Mouse (Mus musculus) intestine, postnatal 0 days (tissue): ENCODE measurements around the gene Otud7b. TPM values are rescaled to one million over a fixed set of nuclear protein-coding genes. Genes with fewer than 3 reads are reported as not detected.
A peak's percentile ranks its signal among the peaks of the same experiment; 100 is the strongest.

Experiments used
- ATAC-seq: fragments of 200-750 bp; cut with Nextera tagmentation; 2 replicates; pipeline ENCODE4 v1.8.0; 2017; ENCODE audit warnings: mild to moderate bottlenecking, moderate TSS enrichment, moderate library complexity
- H3K27ac ChIP-seq: fragments of 300-500 bp; sonication (generic); 2 replicates; pipeline ENCODE4 v1.5.1; 2014; ENCODE audit warnings: mild to moderate bottlenecking, low read depth, low read length, moderate library complexity
- H3K27me3 ChIP-seq: fragments of 300-500 bp; sonication (generic); replicated peaks from 2 replicates; pipeline ENCODE4 v1.6.1; 2014; ENCODE audit warnings: low read length, mixed read lengths; ENCODE audit not compliant: control insufficient read depth, insufficient read depth
- H3K36me3 ChIP-seq: fragments of 300-500 bp; sonication (generic); 2 replicates; pipeline ENCODE4 v1.6.1; 2014; ENCODE audit warnings: mild to moderate bottlenecking, moderate library complexity; ENCODE audit not compliant: control insufficient read depth, insufficient read depth
- H3K4me1 ChIP-seq: fragments of 300-500 bp; sonication (generic); replicated peaks from 2 replicates; pipeline ENCODE4 v1.6.1; 2014; ENCODE audit warnings: antibody characterized with exemption, low read length, mixed read lengths; ENCODE audit not compliant: control insufficient read depth, insufficient read depth
- H3K4me2 ChIP-seq: fragments of 300-500 bp; sonication (generic); replicated peaks from 2 replicates; pipeline ENCODE4 v1.6.1; 2014; ENCODE audit warnings: low read depth, mild to moderate bottlenecking, moderate library complexity
- H3K4me3 ChIP-seq: fragments of 300-500 bp; sonication (generic); 2 replicates; pipeline ENCODE4 v1.5.1; 2014; ENCODE audit warnings: low read depth, low read length
- H3K9ac ChIP-seq: fragments of 300-500 bp; sonication (generic); 2 replicates; pipeline ENCODE4 v1.6.1; 2014; ENCODE audit warnings: mild to moderate bottlenecking, low read depth, low read length
- H3K9me3 ChIP-seq: fragments of 300-500 bp; sonication (generic); 2 replicates; pipeline ENCODE4 v1.6.1; 2016; ENCODE audit warnings: mixed run types; ENCODE audit not compliant: control insufficient read depth
- CTCF ChIP-seq: sonication (generic); IDR thresholded peaks from 2 replicates; pipeline ENCODE4 v1.5.1; 2016; ENCODE audit warnings: low read depth, mild to moderate bottlenecking, control low read depth, antibody characterized with exemption, moderate library complexity
- WGBS: fragments of 180-500 bp; shearing (Covaris S2); extraction: QIAGEN DNeasy Blood & Tissue Kit; methylation state at CpG from one replicate; pipeline ENCODE4 v1.1.7; 2014; 5-methylcytosine and 5-hydroxymethylcytosine counted together
- polyA plus RNA-seq: library from polyadenylated mRNA; unstranded; fragments of >200 nt; fragmentation: Nextera tagmentation; extraction: Ambion mirVana; gene quantifications from 2 replicates; pipeline ENCODE4 v1.2.1, GENCODE M21; 2015

The Otud7b gene
- polyA plus RNA-seq, 1 experiment from 2014 or later = 16.6 TPM

GRCm38 (mm10) chr3:96091966-96092365, 12.4 kb upstream of the Otud7b start:
- H3K27ac ChIP-seq = no peak overlapping the region
- H3K9me3 ChIP-seq = no peaks in the 10 kb centered on the region
- no peaks in the 10 kb centered on the region for H3K27me3 ChIP-seq
- H3K4me3 ChIP-seq = no peak overlapping the region
- no peaks in the 10 kb centered on the region for H3K36me3 ChIP-seq
- H3K4me1 ChIP-seq = no peaks in the 10 kb centered on the region; the same call in 1 of the 2 replicates
- no peak overlapping the region for H3K4me2 ChIP-seq
- no peak overlapping the region for H3K9ac ChIP-seq
- TF ChIP-seq CTCF = no peak
- ATAC-seq = no peak
- WGBS = 74% methylated on average over 6 of the region's 6 CpGs

- Histone ChIP-seq H3K36me3 (no peaks in the 10 kb centered on the region), H3K4me2 (peak overlapping the region; percentile 58), H3K9ac (no peak overlapping the region), H3K4me3 (peak overlapping the region; percentile 20; the same call in 1 of the 2 replicates), H3K4me1 (no peaks in the 10 kb centered on the region; the same call in 1 of the 2 replicates), H3K27ac (peak overlapping the region; percentile 82), H3K9me3 (no peaks in the 10 kb centered on the region), H3K27me3 (no peaks in the 10 kb centered on the region)
- ATAC-seq = peak; percentile 77
- 44% methylated on average over 13 of the region's 13 CpGs for WGBS
- TF ChIP-seq CTCF = peak; percentile 58
Observed at GRCm38 (mm10) chr3:96093509-96093908, 10.8 kb upstream of the Otud7b start.

GRCm38 (mm10) chr3:96094203-96094602, 10.1 kb upstream of the Otud7b start:
- ATAC-seq = peak; percentile 89
- H3K27ac ChIP-seq = peak overlapping the region; percentile 82
- no peak overlapping the region for H3K9ac ChIP-seq
- no peaks in the 10 kb centered on the region for H3K27me3 ChIP-seq
- no peaks in the 10 kb centered on the region for H3K36me3 ChIP-seq
- H3K4me1 ChIP-seq = no peaks in the 10 kb centered on the region; the same call in 1 of the 2 replicates
- WGBS = 37% methylated on average over 13 of the region's 13 CpGs
- 0 out of 2 replicates have a peak, but pooled peaks have one; percentile 19 for TF ChIP-seq CTCF
- 0 out of 2 replicates have a peak overlapping the region, but pooled peaks have one; percentile 20 for H3K4me3 ChIP-seq
- no peaks in the 10 kb centered on the region for H3K9me3 ChIP-seq
- H3K4me2 ChIP-seq = peak overlapping the region; percentile 58

- no peaks in the 10 kb centered on the region for H3K9me3 ChIP-seq
- no peak overlapping the region for H3K4me3 ChIP-seq
- no peak overlapping the region for H3K4me2 ChIP-seq
- no peaks in the 10 kb centered on the region for H3K27me3 ChIP-seq
- WGBS = 62% methylated on average over 4 of the region's 4 CpGs
- H3K9ac ChIP-seq = no peak overlapping the region
- no peaks in the 10 kb centered on the region for H3K36me3 ChIP-seq
- H3K27ac ChIP-seq = peak overlapping the region; percentile 28; the same call in 1 of the 2 replicates
- H3K4me1 ChIP-seq = no peaks in the 10 kb centered on the region; the same call in 1 of the 2 replicates
- TF ChIP-seq CTCF = no peak
- no peak for ATAC-seq
Observed at GRCm38 (mm10) chr3:96098168-96098567, 6.2 kb upstream of the Otud7b start.

GRCm38 (mm10) chr3:96098616-96099267, 5.6 kb upstream of the Otud7b start:
- peak; percentile 67 for ATAC-seq
- H3K27ac ChIP-seq = peak overlapping the region; percentile 28; the same call in 1 of the 2 replicates

GRCm38 (mm10) chr3:96102100-96102872, 2.0 kb upstream of the Otud7b start:
- H3K9me3 ChIP-seq = no peaks in the 10 kb centered on the region
- 17% methylated on average over 14 of the region's 14 CpGs for WGBS
- H3K9ac ChIP-seq = no peak overlapping the region
- no peaks in the 10 kb centered on the region for H3K27me3 ChIP-seq
- ATAC-seq = no peak
- no peaks in the 10 kb centered on the region for H3K36me3 ChIP-seq
- H3K27ac ChIP-seq = no peak overlapping the region
- H3K4me2 ChIP-seq = peak overlapping the region; percentile 59
- peak overlapping the region; percentile 11; the same call in 1 of the 2 replicates for H3K4me3 ChIP-seq
- no peak for TF ChIP-seq CTCF
- peaks cover 6% of the 10 kb centered on the region; the same call in 1 of the 2 replicates for H3K4me1 ChIP-seq

More at GRCm38 (mm10) chr3:96098616-96099267, 5.6 kb upstream of the Otud7b start:
- Histone ChIP-seq H3K27me3 (no peaks in the 10 kb centered on the region), H3K9me3 (no peaks in the 10 kb centered on the region), H3K4me2 (no peak overlapping the region), H3K4me1 (peaks cover under 1% of the 10 kb centered on the region; the same call in 1 of the 2 replicates), H3K4me3 (no peak overlapping the region), H3K9ac (no peak overlapping the region), H3K36me3 (no peaks in the 10 kb centered on the region)
- TF ChIP-seq CTCF = no peak
- 15% methylated on average over 7 of the region's 7 CpGs for WGBS
